Mouse (Mus musculus) mesoderm, embryonic 11.5 days (tissue): ENCODE results near the gene Ppid.
"Not testable (repeated sequence)": the region's sequence is repeated elsewhere in the genome, so short reads cannot be mapped to it uniquely, and the experiment has no call there.

Experiments
- DNase-seq: peaks from one replicate; pipeline ENCODE4 v3.0.0-alpha.2; 2012; ENCODE audit warnings: low read depth, low spot score

Gene Ppid

DNA sequence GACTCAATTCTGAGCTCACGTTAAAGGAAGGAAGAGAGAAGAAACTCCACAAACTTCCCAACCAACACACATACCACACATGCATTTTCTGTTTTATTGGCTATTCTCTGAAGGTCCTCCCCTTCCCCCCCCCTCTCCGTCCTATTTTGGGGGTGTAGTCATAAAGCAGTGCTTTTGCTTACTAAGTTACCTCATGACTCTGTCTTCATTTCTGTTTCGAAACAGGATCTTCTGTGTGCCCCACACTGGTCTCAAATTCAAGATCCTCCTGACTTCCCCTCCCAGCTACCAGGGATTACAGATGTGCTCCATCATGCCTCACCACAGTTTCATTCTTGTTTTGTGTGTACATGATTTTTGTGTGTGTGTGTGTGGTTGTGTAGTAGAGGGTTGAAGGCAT lies 18.7 kb upstream of the Ppid start:
- DNase-seq: no peak

DNA sequence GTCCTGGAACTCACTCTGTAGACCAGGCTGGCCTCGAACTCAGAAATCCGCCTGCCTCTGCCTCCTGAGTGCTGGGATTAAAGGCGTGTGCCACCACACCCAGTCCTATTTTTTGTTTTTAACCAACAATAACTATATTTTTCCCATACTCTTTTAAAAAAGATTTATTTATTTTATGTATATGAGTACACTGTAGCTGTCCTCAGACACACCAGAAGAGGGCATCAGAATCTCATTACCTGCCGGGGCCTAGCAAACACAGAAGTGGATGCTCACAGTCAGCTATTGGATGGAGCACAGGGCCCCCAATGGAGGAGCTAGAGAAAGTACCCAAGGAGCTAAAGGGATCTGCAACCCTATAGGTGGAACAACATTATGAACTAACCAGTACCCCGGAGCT lies 17.8 kb upstream of the Ppid start:
- DNase-seq: not testable (repeated sequence)

DNA sequence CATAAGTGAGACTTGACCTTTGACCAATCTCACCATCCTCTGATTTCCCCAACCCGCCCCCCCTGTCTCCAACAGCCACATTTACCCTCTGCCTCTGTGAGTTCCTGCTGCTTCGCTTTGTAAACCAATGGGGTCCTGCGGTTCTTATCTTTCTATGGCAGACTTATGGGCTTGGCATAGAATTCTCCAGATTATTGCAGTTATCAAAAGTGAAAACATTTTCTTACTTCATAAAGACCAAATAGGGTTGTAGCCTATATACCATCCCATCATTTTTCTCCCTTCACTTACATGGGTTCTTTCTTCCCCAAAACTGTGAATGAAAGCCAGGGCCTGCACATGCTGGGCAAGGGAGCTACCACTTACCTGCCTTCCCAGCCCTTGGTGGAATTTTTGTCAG lies 16.8 kb upstream of the Ppid start:
- no peak for DNase-seq

DNA sequence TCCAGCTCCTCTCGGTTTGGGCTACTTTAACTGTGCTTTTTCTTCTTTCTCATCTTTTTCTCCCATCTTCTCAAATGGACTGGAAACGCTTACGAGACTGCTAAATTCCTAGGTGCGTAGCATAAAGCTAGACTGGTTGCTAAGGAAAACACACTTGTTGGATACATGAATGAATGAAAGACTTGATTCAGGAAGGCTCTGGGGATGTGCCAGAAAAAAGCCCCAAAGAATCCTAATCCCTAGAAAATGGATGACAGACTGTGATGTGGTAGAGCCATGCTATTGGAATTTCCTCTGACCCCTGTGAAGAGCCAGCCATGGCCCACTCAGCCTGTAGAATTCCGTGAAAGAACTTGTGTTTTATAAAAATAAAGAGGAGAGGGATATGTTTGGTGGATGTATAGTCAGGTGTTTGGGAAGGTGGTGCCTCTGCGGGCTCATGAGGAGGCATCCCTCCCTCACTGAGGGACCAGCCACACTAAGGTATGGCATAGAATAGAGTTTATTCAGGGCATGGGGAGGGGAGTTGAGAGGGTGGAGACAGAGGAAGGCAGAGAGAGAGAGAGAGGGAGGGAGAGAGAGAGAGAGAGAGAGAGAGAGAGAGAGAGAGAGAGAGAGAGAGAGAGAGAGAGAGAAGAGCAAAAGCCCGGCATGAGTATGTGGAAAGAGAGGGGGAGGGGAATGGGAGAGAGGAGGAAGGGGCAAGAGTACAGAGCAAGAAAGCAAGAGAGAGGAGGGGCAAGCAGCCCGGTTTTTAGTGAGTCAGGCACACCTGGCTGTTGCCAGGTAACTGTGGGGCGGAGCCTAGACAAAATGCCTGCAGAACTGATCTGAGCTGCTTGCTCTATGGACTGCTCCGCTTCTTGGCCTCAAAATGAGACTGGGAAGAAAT lies 15.3 kb upstream of the Ppid start:
- DNase-seq: no peak

DNA sequence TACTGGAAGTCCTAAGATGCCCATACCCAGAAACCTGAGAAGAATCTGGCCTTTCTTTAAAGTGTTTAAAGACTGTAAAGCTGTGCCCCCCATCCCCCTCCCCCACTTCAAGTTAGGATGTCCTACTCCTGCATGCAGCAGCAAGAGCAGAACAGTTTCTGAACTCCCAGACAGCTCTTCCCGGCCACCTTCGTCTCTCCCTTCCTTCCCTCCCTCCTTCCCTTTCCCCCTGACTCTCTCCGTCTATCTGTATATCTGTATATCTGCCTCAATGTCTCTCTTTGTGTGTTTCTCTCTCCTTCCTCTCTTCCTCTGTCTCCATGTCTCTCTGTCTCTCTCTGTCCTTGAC lies 14.7 kb upstream of the Ppid start:
- no peak for DNase-seq

DNA sequence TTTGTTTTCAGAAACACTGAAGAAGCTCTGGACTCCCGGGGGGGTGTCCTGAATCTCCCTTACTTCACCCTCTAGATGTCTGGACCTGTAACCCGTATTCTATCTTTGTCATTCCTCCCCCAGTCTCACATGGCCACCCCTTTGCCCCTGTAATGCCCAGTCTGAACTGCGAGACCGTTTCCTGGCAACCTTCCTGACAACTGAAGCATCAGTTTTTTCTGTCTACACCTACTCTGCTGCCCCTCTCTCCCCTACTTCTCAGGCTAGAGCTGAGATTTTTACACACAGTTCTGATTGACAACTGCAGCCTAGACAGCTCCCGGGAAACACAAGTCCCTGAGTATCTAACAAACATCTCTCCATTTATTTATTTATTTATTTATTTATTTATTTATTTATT lies 14.3 kb upstream of the Ppid start:
- DNase-seq: no peak

DNA sequence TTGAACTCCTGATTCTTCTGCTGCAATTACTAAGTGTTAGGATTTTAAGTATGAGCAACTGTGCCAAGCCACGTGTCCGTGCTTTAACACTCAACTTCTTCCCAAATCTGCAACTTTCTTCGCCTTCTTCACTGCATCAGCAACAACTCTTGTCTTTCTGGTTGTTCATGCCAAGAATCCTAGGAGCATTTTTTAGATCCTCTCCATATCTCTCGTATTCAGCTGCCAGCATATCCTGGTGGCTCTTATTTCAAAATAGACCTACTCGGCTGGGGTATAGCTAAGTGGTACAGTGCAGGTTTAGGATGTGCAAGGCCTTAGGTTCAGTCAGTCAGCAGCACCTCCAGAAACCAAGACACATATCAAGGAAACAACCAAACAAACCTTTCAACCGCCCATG lies 13.5 kb upstream of the Ppid start:
- no peak for DNase-seq

DNA sequence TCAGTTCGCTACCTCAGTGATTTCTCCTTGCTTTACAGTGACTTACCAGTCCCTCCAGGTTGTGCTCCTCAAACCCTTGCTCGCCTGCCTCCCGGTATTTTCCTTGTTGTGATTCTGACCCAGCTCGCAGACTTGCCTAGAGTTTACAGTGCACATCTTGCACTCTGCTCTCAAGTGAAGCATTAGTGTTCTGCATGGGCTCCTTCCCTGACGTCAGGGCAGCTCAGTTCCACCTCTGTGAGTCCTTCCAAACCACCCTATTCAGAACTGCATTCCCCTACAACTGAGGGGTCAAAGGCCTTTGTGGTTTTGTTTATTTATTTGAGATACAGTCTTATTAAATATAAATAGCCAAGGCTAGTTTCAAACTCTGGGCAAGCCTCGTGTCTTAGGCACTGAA lies 13.0 kb upstream of the Ppid start:
- no peak for DNase-seq

DNA sequence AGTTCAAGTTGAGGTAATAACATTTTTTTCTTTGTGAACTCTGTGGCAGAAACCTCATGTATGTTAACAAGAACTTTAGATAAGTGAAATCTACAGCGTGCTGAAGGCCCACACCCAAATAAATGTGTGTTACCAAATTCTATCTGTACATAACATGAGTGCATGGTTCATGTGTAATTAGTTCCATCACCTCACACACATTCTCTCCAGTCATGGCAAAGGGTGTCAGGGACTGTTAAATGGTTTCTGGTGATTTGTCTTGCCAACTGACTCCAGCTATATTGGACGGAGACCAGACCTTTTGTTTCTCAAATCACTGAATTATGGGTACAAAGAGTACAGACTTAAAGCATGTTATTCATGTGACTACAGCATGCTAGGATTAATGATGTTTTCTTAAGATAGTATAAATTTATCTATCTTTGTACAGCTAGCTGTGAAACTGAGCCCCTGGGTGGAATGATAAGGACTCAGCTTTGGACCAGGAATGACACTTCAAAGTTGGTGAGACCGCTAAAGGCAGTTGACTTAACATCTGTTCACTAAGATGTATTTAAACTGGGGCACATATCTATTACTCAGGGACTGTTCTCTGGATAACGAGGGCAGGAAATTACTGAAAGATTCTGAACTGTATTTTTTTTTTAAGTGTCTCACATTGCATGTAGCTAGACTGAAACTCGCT lies 11.1 kb upstream of the Ppid start:
- DNase-seq: no peak

DNA sequence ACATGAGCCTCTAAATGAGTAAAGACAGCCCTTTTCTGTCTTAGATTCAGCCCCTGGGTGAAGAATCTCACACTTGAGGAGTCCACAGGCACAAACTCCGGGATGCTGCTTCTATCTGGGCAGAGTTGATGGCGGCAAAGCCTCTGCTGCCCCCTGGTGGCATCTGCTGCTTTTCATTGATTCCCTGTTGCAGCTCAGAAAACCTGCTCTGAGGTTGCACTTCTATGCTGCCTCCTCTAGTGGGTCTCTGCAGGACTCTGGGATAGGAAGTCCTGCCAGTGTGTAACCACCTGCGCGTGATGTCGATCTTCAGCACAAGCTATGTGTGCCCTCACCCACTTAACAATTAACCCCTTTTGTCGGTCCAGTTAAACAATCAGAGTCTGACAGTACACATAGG lies 4.3 kb upstream of the Ppid start:
- DNase-seq: peak; percentile 95

DNA sequence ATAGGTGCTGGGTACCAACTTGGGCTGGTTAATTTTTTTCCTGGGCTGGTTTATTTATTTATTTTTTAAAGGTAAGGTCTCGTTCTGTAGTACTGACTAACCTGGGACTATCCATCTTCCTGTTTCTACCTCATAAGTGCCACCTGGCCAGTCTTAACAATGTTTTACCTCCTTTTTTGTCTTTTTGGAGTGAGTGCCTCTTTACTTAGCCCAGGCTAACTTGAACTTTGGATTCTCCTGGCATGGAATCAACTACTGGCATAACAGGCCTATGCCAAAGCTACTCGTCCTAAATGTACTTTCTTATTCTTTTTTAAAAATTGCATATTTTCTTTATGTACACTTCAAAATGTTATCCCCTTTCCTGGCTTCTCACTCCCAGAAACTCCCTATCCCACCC lies 1.5 kb upstream of the Ppid start:
- no peak for DNase-seq

DNA sequence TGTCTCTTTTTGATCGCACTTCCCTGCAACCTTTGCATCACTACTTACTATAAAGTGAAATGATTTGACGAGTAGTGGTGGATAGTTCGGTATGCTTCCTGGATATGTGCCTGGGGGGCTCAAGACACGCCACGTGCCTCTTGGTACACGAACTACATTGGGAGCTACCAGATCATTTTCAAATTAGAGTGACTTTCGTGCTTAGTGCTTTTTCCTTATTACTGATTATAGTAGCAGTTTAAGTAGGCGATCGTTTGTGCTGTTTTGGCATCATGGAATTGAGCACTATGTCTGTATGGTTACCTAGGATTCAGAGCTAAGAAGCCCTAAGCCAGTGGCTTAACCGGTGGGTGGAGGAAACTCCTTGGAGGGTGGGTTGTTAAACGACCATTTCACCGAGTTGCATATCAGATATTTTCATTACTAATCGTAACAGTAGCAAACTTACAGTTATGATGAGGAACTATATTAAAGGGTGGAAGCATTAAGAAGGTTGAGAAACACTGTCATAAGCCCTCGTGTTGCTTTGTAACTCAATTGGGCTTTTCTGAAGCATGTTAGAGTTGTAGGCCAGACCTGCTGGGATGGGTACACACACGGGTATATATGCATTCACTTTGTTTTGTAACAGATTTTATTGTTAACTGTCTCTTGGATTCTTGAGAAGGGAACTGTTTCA lies 790 bp downstream of the Ppid start:
- no peak for DNase-seq

DNA sequence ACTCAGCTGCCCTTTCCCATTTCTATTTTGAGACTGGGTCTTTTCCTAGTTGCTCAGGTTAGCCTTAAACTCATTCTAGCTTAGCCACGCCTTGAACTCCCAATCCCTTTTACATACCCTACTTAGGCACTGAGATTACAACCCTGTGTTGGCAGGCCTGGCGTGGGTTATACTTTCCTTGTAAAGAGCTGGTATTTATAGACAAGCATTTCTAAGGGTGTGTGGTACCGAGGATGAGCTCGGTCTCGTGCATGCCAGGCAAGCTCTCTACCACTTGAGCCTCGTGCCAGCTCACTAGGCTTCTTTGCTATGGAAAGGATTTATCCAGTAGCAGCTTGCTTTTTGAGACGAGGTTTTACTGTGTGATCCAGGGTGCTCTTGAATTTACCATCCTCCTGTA lies 4.3 kb downstream of the Ppid start:
- no peak for DNase-seq

DNA sequence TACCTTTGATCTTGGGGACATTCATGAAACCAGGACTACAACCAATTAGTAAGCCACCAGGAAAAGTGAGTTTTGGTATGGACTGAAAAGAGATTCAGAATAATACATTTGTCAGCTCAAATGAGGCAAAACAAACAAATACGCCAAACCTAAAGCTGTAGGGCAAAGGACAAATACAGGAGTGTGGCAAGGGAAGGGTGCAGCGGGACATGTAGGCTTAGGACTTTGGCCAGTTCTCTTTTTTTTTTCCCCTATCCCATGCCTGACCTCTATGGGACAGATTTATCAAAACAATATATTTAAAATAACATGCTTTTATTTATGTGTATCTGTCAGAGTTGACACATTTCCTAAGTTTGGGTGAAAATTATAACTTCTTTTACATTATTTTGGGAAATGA lies 18.7 kb downstream of the Ppid start:
- no peak for DNase-seq

DNA sequence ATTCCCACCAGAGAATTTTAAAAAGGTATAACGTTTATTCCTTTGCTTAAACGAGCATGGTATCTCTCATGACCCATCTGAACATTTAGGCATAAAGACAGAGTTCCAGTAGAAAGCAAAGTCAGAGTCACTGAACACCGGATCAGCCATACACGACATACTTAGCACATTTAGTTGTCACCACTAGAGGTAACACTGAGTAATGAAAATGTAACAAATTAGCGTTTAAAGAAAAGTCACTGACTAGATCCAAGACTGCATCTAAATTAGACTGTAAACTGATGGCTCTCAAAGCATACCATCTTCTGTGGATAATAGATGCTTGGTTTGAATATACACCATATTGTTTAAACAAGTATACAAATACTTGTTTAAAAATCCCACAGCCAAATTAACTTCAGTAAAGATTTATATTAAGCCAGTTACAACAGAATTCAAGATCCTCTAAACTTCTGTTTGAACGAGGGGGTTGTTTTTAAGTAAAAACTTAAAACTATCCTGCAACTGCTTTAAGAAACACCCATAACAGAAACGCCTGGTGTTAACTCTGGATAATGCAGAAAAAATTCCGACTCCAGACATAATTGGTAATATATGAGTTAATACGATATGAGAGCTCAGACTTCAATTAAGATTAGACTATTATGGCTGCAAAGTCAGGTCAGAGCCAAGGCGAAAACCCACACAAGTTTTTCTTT lies 36.5 kb downstream of the Ppid start:
- DNase-seq: no peak

DNA sequence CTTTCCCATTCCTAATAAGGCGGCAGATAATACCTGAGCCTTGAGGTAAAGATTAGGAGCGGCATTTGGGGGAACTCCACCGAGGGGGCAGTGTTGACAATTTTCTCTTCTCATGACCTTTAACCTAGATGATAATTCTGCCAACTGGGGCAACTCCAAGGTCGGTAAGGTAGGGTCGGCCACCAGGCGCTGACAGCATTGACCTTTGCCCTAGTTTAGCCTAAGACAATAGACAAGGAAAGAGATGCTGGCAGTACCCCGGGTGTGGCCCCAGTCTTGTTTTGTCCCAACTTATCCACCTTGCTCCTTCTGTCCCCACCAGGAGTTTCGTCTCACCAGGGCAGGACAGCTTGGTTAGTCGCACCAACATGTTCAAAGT lies 37.0 kb downstream of the Ppid start:
- no peak for DNase-seq

DNA sequence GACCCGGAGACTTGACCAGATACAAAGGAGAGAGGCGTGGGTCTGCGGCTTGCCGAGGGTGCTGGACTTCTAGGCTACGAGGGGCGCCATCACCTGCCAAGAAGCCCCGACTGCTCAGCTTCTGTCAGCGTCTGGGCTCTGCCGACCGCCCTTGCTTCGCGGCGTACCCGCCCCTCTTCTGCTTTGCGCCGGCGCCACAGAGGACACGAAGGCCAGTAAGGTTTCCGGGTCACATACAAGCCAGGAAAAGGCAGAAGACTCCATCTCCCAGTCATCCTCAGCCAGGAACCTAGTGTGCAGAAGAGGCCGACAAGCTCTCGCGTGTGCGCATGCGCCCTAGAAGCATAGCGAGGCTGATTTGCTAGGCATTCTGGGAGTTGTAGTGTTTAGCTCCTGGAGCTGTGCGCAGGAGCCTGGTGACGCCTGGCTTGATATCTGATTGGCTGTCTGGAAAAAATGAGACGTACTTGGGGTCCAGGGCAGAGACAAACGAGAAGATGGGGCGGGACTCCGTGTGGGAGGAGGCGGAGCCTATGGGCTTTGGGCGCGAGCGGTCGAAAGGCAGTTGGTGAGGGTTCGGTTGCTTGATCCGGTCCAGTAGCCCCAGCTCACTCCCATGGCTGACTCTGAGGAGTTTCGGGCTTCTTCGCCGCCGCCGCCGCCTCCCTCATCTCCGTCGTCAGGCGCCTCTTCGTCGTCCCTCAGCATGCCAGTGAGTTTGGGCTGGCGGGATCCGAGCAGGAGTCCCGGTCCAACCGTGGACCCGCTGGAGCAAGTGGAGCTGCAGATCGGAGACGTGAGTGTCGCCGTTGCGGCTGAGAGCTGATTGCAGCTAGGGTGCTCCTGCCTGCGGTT lies 37.6 kb downstream of the Ppid start, which contains the start of gene 4930579G24Rik:
4930579G24Rik (plus strand) TSS at position 519 of the 855 bp plus-strand sequence.
- peak; percentile 100 for DNase-seq

DNA sequence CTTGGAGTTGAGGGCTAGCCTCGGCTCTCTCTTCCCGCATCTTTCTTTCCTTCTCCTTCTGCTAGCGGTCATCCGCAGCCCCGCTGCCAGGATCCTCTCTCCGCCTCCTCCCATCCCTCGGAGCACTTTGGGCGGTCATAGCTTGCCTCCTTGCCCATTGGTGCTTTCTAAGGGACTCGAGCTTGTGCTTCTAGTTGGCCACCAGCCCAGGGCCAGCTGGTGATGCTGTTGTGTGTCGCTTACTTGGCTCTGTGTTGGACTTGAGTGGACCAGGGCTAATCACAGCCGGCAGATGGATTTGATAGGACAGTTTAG lies 38.2 kb downstream of the Ppid start, which contains the start of gene Etfdh:
Etfdh (minus strand) TSS at position 85 of the 315 bp plus-strand sequence.
- peak; percentile 73 for DNase-seq

DNA sequence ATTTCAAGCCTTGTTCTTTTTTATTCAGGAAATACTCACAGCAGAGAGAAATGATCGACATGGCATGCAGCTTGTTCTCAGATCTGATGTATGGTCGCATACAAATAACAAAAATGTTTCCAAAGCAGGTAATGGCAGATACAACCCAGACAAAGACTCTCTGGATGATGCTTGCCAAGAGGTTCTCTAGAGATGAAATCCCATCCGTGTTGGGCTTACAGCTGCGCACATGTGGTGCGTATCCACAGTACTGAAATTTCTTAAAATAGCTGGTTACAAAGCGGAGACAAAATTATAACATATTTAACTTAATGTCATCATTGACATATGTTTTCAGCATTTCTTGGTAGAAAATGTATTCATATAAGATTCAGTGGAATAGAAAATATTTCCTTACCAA lies 61.0 kb downstream of the Ppid start:
- no peak for DNase-seq
